Mouse (Mus musculus): ENCODE results near the gene Haspin. TPM values are rescaled to one million over a fixed set of nuclear protein-coding genes. Genes with fewer than 3 reads are reported as not detected.
"Not testable (repeated sequence)": the region's sequence is repeated elsewhere in the genome, so short reads cannot be mapped to it uniquely, and the experiment has no call there.

The Haspin gene
- total RNA-seq, 4 experiments from 2014 or later, result not detected

- peak; percentile 34 to 57 for DNase-seq (ENCODE audit: low spot score in 2 of 2)
These were observed 8.2 kb upstream of the Haspin start for GRCm38 (mm10) chr11:73146026-73146974.

GRCm38 (mm10) chr11:73144261-73144681 is 6.2 kb upstream of the Haspin start:
- peak in 1 of 2 experiments; percentile 13 for DNase-seq (ENCODE audit: low spot score in 2 of 2)

GRCm38 (mm10) chr11:73137116-73137515 is 978 bp downstream of the Haspin start:
- no peak for DNase-seq (ENCODE audit: low spot score in 2 of 2)

- DNase-seq (ENCODE audit: low spot score in 2 of 2), result no peak
These were observed 1.5 kb downstream of the Haspin start for GRCm38 (mm10) chr11:73136587-73136986.

GRCm38 (mm10) chr11:73134222-73134621 is 3.9 kb downstream of the Haspin start:
- DNase-seq (ENCODE audit: low spot score in 2 of 2), result no peak

DNA sequence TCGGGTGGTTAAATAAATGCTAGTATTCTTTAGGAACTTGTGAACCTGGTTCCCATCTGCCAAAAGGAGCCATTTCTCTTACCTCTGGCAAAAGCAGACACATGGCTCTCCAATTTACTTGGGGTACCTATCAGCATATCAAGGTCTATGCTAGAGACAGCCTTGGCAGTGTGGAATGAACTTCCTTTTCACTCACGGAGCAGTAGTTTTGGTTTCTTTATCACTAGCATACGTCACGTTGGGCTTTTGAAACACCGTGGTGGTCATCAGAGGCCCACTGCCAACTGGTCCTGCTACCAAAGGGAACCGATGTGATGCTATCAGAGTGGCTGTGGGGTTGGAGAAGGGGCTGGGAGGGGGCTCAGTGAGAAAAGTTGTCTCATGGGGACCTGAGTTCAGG is 5.1 kb downstream of the Haspin start:
- no peak for DNase-seq (ENCODE audit: low spot score in 2 of 2)

DNA sequence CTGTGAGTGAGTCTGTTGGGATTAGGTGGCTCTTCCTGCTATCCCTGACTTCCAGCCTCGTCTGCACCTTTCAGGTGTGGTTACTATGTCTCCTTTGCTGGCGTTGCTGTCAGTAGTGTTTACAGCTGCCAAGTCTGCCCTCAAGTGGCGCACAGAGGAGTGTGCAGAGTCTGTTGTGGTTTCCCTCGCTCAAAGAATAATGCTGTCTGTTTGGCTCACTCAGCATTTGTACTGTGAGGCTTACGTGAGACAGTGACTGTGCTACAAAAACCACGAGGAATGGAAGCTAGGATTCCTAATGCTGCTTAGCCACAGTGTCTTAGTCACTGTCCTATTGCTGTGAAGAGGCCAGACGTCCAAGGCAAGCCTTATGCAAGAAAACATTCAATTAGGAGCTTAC is 7.1 kb downstream of the Haspin start:
- DNase-seq (ENCODE audit: low spot score in 2 of 2), result no peak

DNA sequence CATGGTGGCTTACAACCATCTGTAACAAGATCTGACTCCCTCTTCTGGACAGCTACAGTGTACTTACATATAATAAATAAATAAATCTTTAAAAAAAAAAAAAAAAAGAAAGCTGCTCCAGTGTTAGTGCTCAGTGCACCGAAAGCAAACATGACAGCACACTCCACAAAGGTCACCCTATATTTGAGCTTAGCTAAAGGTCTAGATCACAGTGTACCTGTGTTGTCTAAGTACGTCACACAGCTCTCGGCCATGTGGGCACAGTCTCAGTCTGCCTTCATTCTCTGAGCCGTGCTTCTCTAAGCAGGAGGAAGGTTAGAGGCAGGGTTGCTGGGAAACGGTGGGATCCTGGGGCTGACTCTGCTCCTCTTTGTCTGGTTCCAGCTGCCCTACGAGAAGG is 11.6 kb downstream of the Haspin start:
- DNase-seq (ENCODE audit: low spot score in 2 of 2), result no peak

DNA sequence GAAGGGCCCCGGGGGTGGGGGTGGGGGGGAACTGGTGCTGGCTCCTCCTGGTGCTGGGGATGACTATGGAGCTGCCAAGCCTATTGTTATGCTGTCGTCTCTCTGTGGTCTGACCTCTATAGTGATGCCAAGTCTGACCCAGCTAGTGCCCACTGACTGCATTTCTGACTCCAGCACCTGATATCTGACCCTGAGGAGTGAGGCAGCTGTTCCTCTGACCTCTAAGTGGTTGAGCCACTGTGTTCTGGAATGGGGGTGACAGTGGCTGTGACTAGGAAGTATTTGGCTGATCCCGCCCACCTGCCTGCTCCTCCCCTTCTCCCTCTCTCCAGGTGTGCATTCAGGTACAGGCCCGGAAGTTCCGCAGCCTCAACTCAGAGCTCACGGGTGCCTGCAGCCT is 26.7 kb downstream of the Haspin start:
- no peak for DNase-seq (ENCODE audit: low spot score in 2 of 2)

GRCm38 (mm10) chr11:73109941-73110340 is 28.2 kb downstream of the Haspin start:
- DNase-seq (ENCODE audit: low spot score in 2 of 2), result no peak

DNA sequence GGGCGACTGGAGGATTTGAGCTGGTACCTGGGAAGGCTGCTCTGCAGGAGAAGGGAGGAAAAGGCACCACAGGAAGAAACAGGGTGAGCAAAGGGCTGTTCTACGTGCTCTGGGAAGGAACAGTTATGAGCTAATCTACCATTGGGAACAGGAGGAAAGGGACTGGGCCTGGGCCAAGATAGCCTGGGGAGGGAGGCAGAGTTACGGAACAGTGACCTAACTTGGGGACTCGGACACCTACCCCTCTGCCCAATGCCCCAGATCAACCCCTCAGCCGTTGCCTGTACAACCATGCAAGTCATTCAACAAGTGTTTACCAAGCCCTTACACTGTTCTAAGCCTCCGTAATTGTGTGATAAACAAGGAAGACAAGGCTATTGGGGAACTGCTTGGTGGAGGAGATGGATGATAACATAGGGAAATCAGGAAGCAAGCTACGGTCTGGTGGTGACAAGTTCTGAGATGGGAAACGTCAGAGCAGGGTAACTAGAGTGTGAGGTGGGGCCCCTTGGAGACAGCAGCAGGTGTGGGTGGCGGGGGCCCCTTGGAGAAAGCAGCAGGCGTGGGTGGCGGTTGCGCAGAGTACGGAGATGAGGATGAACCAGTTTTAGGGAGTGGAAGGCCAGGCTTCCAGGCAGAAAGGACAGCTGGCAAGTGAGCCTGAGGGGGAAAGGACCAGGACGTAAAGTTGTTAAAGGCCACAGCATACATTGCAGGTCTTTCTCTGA is 29.0 kb downstream of the Haspin start:
- DNase-seq (ENCODE audit: low spot score in 2 of 2), result no peak

DNA sequence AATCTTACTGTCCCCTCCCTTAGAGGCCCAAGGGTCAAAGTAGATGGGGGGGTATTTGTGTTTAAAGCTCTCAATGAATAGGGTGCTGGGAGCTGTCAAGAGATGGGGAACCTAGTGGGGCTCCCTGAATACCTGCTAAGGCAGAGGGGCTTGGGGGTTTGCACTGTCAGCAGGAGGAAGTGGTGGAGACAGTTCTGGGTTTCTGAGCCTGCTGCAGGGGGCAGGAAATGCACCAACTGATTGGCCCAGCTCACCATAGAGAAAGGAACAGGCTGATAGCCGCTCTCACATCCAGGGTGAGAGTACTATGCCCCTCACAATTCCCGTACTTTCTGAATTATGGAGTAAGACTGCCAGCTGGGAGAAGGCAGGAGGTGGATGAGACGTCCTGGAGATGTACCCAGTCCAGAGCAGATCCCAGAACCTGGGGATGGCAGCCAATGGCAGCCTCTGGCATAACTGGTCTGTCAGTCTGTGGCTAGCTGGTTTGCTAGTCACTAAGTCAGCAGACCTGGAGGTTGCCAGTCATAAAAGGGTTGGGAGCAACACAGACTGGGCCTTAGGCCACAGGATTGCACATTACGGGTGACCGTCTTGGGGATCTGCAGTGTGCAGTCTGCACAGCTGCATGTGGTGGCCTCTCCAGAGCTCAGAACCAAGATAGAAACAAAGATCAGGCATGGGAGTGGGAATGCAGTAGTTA is 29.7 kb downstream of the Haspin start:
- no peak for DNase-seq (ENCODE audit: low spot score in 2 of 2)

GRCm38 (mm10) chr11:73107358-73107757 is 30.7 kb downstream of the Haspin start:
- not testable (repeated sequence) for DNase-seq (ENCODE audit: low spot score in 2 of 2)

GRCm38 (mm10) chr11:73105246-73105645 is 32.8 kb downstream of the Haspin start:
- no peak for DNase-seq (ENCODE audit: low spot score in 2 of 2)

GRCm38 (mm10) chr11:73101308-73101707 is 36.8 kb downstream of the Haspin start:
- no peak for DNase-seq (ENCODE audit: low spot score in 2 of 2)

DNA sequence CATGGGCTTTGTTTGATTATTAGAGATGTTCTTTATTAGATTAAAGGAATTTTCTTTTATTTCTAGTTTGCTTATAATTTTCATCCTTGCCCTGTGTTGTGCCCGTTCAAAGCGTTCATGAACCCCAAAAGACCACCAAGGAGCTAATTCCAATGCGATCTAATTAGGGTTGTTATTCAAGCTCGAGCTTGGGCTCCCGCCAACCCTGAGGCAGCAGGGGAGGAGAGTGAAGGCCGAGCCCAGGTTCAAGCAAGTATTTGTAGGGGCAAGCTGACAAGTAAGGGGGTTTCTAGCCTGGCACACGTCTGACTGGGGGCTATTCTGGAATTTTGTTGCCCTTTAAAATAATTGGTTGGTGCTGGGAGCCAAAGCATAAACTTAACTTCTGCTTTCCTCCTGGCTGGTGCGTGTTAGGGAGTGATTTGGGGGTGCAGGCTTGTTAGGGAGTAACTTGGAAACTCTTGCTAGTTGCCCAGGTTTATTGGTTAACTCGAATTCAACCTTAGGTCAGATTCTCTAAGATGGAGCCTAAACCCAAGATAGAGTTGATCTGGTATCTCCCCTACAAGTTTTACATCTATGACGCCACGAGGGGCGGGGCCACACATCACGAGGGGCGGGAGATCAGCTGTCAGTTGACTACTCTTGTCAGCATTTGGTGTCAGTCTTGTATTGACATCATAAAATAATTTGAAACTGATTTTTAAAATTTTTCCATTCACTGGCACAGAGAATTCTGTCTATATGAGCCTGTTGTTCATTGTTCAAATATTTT is 37.9 kb downstream of the Haspin start:
- DNase-seq (ENCODE audit: low spot score in 2 of 2), result no peak

- DNase-seq (ENCODE audit: low spot score in 2 of 2), result no peak
These were observed 39.2 kb downstream of the Haspin start for GRCm38 (mm10) chr11:73098860-73099259.

DNA sequence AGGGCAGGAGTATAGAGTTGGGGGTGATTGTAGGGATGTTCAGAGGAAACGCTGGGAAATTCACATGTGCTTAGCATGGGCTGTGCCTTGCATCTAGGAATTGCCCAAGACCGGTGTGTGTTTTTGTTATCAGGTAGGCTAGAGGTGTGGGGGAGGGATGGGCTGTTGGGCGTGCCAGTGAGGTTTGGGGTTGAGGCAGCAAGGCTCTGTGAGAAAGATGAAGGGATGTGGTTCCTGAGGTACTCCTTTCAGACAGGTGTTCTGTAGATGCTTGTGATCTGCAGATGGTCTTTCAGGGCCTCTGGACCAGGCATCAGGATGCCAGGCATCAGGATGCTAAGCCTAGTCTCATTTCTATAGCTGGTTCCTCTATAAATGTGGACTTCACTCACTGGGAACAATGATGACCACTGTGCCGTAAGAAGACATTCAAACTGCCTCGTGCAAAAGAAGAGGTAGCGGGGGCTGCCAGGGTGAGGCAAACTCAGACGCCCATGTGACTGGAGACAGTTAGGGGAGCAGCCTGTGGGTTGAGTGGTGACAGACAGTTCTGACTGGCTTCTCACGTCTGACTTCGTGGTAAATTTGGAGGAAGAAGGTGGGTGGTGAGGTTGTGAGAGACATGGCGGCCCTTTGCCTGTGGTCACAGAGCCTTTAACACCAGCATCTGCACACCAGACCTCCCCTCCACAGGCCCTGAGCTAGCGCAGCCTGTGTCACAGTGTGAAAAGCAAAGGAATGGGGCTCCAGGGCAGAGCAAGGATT is 43.7 kb downstream of the Haspin start:
- no peak for DNase-seq (ENCODE audit: low spot score in 2 of 2)

DNA sequence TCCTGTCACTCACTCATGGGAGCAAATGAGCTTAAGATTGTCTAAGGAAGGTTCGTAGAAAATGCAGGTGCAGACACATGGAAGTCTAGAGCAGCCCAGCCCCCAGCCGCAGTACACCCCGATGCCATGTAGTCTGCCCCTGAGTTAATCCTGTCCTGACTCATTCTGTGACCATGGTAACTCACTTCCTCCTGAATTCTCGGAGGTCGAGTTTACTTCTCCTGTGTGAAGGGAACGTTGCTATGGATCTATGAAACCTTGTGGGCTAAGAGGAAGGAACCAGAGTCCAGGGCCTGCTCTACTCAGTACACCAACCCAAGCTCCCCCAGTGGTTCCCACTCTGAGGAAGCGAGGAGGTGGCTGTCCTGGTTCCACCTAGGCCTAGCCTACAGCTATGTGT is 45.2 kb downstream of the Haspin start:
- no peak for DNase-seq (ENCODE audit: low spot score in 2 of 2)

GRCm38 (mm10) chr11:73092057-73092456 is 46.0 kb downstream of the Haspin start:
- no peak for DNase-seq (ENCODE audit: low spot score in 2 of 2)
